Mouse (Mus musculus): ENCODE measurements around the gene Rnaseh2a. TPM values are rescaled to one million over a fixed set of nuclear protein-coding genes. Genes with fewer than 3 reads are reported as not detected.

Gene Rnaseh2a
- total RNA-seq, 4 experiments from 2014 or later: 45.9 to 60.0 (median 49.6) TPM

- no peak for DNase-seq (ENCODE audit: low spot score in 2 of 2)
These were observed 14.9 kb upstream of the Rnaseh2a start for GRCm38 (mm10) chr8:84984294-84985048.

DNA sequence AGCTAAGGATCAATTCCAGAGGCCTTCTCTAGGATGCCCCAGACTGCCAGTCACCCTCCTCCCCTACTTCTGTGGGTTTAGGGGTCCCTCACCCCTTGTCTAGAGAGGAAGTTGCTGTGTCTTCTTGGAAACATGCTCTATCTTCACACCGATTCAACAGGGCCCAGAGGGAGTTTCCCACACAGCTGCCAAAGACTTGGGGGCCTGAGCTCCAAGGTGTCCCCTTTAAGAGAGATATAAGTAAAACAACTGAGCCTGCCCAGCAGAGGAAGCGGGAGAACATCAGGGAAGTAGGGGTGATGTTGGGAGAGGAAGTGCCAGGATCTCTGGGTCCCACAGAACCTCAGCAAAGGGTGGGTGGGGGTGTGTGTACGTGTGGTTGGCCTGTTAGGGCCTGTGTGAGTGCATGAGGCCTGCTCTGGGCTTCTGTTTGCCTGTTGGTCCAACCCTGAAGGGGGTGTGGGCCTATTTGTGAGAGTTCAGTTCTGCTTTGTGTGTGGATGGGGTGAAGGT, 13.0 kb upstream of the Rnaseh2a start:
- DNase-seq (ENCODE audit: low spot score in 2 of 2): no peak

DNA sequence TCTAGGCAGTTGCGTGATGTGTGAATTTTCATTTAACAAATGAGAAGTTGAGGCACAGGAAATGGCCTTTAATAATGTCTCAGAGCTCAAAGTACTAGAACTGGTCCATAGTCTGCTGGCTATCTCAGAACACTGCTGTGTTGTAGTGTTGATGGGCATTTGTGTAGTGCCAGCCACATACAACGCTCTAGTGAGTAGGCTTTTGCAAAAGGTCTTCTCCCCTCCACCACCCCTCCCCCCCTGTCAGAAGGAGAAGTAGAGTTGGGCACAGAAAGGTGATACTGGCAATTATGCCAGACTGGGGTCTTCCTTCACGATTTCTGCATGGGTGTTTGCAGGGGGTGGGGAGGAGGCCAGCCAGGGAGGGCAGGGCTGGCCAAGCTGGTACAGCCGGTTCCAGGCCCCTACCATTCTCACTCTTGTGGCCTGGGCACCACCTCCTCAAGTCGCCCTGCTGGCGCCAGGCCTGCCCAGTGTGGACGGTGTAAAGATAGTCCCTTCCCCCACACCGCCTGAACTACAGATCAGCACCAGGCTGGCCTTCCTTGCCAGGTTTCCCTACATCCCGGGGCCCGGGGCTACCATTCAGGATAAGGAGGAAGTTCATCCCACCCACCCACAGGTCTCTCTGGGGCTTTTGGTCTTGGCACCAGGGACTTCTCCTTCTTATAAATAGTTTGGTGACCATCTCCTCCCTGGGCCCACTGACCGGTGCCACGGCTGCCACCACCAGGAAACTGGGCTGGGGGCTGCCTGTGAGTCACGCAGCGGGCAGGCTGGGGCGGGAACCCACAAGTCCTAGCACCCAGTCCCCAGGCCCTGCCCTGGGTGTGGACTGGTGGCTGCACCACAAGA, 12.3 kb upstream of the Rnaseh2a start:
- no peak for DNase-seq (ENCODE audit: low spot score in 2 of 2)

- peak in 1 of 2 experiments; percentile 68 for DNase-seq (ENCODE audit: low spot score in 2 of 2)
These were observed 11.2 kb upstream of the Rnaseh2a start for GRCm38 (mm10) chr8:84980622-84981358.

DNA sequence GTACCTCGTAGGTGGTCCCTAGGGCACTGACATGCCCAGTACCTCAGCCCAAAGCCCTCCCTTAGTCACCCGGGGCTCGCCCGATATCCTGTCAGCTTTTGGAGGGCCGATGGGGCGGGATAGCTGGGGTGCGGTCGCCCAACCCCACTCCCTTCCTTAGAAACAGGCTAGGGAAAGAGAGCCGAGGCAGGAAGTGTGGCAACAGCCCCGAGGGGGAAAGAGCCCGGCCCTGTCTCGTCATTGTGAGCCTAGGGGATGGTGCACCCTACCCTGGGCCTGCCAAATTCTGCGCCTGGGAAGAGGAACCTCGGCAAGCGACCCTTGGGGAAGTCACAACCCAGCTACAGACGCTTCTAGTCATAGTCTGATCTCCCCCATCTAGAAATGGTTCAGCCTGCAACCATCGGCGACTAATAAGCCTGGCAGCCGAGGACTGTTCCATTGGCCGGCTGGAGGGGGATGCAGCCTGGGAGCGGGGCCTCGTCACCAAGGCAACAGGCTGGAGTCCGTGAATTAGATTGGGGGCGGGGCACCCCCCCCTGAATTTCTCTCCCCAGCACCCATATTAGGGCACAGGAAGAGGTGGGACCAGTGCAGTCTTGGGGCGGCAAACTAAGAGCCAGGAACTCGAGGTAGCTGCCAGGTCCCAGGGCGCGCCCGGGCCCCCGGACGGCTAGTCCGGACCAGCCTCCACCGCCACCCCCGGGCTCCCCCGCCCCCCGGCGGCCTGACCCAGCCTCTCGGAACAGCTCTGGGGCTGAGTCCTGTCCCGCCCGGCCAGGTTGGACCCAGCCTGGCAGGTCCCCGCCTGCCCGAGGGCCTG, 10.2 kb upstream of the Rnaseh2a start:
- DNase-seq (ENCODE audit: low spot score in 2 of 2): peak; percentile 77 to 94

GRCm38 (mm10) chr8:84978248-84978940, 8.8 kb upstream of the Rnaseh2a start, which contains the start of gene Junb:
Gene Junb, minus strand, starts transcription at chr8:84978718.
- DNase-seq (ENCODE audit: low spot score in 2 of 2): peak; percentile 97

GRCm38 (mm10) chr8:84977435-84978247, 8.1 kb upstream of the Rnaseh2a start:
- DNase-seq (ENCODE audit: low spot score in 2 of 2): peak; percentile 64 to 71

- DNase-seq (ENCODE audit: low spot score in 2 of 2): no peak
These were observed 7.3 kb upstream of the Rnaseh2a start for GRCm38 (mm10) chr8:84976763-84977434.

DNA sequence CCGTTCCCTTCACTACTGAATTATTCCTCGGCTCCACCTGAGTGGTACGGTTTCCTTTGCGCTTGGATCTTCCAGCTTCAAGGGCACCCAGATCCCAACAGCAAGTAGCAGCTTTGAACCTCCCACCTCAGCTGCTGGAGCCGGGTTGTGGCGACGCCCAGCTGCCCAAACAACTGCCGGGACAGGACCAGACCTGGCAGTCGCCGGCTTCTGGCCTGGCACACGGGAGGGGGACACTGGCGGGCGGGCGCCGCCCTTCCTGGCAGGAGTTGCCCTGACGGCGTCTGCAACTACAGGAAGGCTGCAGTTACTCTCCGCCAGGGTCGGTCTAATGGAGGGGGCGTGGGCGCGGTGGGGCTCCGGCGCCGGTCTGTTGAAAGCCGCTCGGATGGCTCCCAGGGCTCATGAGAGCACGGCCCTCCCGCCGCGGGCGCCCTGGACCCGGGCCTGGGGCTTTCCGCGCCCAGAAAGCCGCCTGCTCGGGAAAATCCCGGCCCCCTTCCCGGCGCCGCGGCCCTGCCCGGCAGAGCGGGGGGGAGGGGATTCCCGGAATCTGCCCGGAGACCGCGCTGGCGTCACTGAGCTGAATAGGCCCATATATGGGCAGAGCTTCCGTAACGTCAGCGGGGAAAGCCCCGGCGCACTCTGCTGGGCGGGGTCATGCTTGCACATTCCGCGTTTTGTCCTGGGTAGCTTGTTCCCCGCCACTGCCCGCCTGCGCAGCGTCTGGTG, 6.6 kb upstream of the Rnaseh2a start:
- DNase-seq (ENCODE audit: low spot score in 2 of 2): peak; percentile 88 to 93

- peak in 1 of 2 experiments; percentile 49 for DNase-seq (ENCODE audit: low spot score in 2 of 2)
These were observed 5.9 kb upstream of the Rnaseh2a start for GRCm38 (mm10) chr8:84975434-84975833.

GRCm38 (mm10) chr8:84974543-84975142, 5.1 kb upstream of the Rnaseh2a start:
- no peak for DNase-seq (ENCODE audit: low spot score in 2 of 2)

DNA sequence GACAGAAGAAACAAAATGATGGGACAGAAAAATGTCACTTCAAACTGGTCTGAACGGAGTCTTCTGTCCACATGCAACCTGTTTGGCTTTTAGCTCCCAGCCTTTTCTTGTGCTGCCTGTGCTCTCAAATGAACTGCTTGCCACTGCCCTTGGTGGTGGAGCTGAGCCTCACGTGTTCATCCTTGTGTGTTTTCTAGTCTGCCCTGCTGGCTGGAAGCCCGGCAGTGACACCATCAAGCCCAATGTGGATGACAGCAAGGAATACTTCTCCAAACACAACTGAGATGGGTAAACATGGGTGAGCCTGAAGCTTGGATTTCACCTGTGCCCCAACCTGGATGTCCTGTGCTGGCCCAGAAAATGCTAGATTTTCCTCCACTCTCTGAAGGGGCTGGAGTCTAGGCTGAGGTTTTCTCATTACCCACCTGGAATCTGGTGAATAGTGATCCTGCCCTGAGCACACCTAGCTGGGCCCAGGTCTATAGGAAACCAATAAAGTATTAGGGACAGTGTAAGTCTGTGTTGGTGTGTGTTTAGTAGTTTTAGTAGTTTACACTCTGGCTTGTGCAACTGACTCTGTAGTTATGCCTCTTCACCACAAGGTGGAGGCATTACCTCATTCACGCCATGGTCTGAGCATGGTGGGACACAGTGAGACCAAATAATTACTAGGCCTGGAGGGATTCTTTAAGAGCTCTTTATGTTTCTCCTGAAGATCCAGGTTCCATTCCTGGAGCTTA, 4.4 kb upstream of the Rnaseh2a start:
- DNase-seq (ENCODE audit: low spot score in 2 of 2): no peak

DNA sequence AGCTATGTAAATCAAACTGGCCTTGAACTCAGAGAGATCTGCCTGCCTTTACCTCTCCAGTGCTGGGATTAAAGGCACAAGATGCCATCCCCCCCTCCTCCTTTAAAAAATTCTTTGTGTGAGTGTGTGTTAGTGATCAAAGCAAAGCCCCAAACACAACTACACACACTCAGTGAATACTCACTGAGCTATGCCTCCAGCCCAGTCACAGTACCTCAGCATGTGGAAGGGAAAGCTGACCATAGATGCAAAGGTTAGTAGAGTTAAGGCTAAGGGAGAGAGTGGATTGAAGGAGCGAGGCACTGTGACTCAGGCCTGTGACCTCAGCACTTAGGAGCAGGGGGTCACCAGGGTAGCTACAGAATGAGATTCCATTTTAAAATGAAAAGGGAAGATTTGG, 3.5 kb upstream of the Rnaseh2a start:
- DNase-seq (ENCODE audit: low spot score in 2 of 2): no peak

- DNase-seq (ENCODE audit: low spot score in 2 of 2): no peak
These were observed 1.3 kb upstream of the Rnaseh2a start for GRCm38 (mm10) chr8:84970913-84971312.

DNA sequence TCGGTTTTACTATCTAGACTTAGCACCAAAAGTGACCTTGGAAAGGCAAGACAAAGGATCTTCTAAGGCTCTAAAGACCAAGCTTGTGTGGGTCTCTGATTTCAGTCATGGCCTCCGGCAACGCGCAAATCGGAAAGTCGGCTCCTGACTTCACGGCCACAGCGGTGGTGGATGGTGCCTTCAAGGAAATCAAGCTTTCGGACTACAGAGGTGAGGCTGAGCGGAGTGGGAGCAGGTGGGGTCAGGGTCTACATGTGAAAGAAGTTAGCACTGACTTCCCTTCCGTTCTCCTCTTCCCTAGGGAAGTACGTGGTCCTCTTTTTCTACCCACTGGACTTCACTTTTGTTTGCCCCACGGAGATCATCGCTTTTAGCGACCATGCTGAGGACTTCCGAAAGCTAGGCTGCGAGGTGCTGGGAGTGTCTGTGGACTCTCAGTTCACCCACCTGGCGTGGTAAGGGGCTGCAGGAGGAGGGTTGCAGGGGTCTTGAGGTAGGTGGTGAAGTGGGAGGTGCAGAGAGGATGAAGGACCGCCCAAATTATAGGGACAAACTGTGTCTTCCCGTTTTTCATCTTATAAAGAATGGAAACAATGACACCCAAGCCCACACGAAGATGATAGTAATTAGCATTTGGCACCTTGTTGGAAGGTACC, 696 bp upstream of the Rnaseh2a start:
- no peak for DNase-seq (ENCODE audit: low spot score in 2 of 2)

DNA sequence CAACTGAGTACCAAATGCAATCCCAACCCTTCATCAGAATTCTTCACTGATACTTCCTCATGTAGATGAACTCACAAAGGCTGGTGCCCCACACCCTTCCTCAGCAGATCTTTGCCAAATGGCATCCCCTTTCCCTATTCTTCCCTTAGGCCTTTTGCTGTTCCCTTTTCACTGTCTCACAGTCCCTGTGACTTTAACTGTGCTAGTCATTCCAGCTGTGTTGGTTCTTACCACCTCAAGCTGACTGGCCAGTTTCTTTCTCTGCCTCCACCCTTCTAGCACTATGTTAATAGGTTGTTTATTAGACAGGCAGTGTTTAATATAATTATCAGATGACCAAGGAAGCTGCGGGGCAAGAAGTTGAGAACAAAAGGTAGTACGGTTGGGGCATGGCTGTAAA, 917 bp downstream of the Rnaseh2a start:
- no peak for DNase-seq (ENCODE audit: low spot score in 2 of 2)
